Mouse (Mus musculus) ES-E14 (cell line): ENCODE results near the gene Rpgrip1.

Source experiments
- CHD2 ChIP-seq: IDR thresholded peaks from 2 replicates; pipeline ENCODE4 v1.6.1; 2014; ENCODE audit warnings: mild to moderate bottlenecking, low read depth, low read length, inconsistent platforms
- HCFC1 ChIP-seq: IDR thresholded peaks from 2 replicates; pipeline ENCODE4 v1.6.1; 2012; ENCODE audit warnings: low read length, inconsistent platforms, borderline replicate concordance; ENCODE audit not compliant: insufficient read depth
- ZNF384 ChIP-seq: IDR thresholded peaks from 2 replicates; pipeline ENCODE4 v1.6.1; 2012; ENCODE audit warnings: low read depth, low read length, inconsistent platforms

- TF ChIP-seq ZNF384, result no peak
- TF ChIP-seq CHD2, result no peak
- TF ChIP-seq HCFC1, result no peak
These were observed 8.5 kb downstream of the Rpgrip1 start for GRCm38 (mm10) chr14:52118823-52119608.
